Mouse (Mus musculus) liver, embryonic 14.5 days (tissue): ENCODE results near the gene Galr2. TPM values are rescaled to one million over a fixed set of nuclear protein-coding genes. Genes with fewer than 3 reads are reported as not detected.

Experiments used
- ATAC-seq: fragments of 200-750 bp; cut with Nextera tagmentation; 2 replicates; pipeline ENCODE4 v1.8.0; 2017; ENCODE audit warnings: moderate number of reproducible peaks, mild to moderate bottlenecking, moderate library complexity; ENCODE audit not compliant: insufficient read depth
- DNase-seq, 3 experiments: peaks; one replicate each; pipeline ENCODE4 v3.0.0-alpha.2; 2012 to 2013; ENCODE audit warnings: low read depth in 3 of 3, low spot score in 3 of 3
- H3K27ac ChIP-seq: fragments of 300-500 bp; sonication (generic); 2 replicates; pipeline ENCODE4 v1.5.1; 2014; ENCODE audit warnings: moderate library complexity, mild to moderate bottlenecking, control low read depth, inconsistent platforms
- H3K27me3 ChIP-seq: fragments of 300-500 bp; sonication (generic); 2 replicates; pipeline ENCODE4 v1.6.1; 2014; ENCODE audit warnings: mild to moderate bottlenecking, low read length, moderate library complexity; ENCODE audit not compliant: control insufficient read depth, insufficient read depth
- H3K36me3 ChIP-seq: fragments of 300-500 bp; sonication (generic); replicated peaks from 2 replicates; pipeline ENCODE4 v1.6.1; 2014; ENCODE audit warnings: low read depth; ENCODE audit not compliant: control insufficient read depth, insufficient read depth
- H3K4me1 ChIP-seq, 2 experiments: fragments of 200-500 bp in 1 of 2; fragments of 300-500 bp in 1 of 2; sonication (generic) in 1 of 2; replicated peaks; 2 replicates each; pipeline ENCODE4 v1.6.1; 2012 to 2014; ENCODE audit warnings: antibody characterized with exemption in 1 of 2, inconsistent platforms in 1 of 2, low read length in 1 of 2; ENCODE audit not compliant: control insufficient read depth in 2 of 2, insufficient read depth in 2 of 2
- H3K4me2 ChIP-seq: fragments of 300-500 bp; sonication (generic); 2 replicates; pipeline ENCODE4 v1.6.1; 2014; ENCODE audit warnings: low read depth, mild to moderate bottlenecking, control low read depth, moderate library complexity
- H3K4me3 ChIP-seq, 2 experiments: fragments of 200-500 bp in 1 of 2; fragments of 300-500 bp in 1 of 2; sonication (generic) in 1 of 2; 2 replicates each; pipeline ENCODE4 v1.5.1; 2012 to 2014; ENCODE audit warnings: low read depth in 2 of 2, low read length in 2 of 2, mild to moderate bottlenecking in 2 of 2, control low read depth in 1 of 2, inconsistent platforms in 1 of 2, moderate library complexity in 1 of 2; ENCODE audit not compliant: insufficient read depth in 1 of 2
- H3K9ac ChIP-seq: fragments of 300-500 bp; sonication (generic); replicated peaks from 2 replicates; pipeline ENCODE4 v1.6.1; 2014; ENCODE audit warnings: mild to moderate bottlenecking, control low read depth, moderate library complexity
- H3K9me3 ChIP-seq: fragments of 300-500 bp; sonication (generic); 2 replicates; pipeline ENCODE4 v1.6.1; 2016; ENCODE audit warnings: low read length, mixed read lengths; ENCODE audit not compliant: control insufficient read depth
- CTCF ChIP-seq: IDR thresholded peaks from 2 replicates; pipeline ENCODE4 v1.5.1; 2016; ENCODE audit warnings: antibody characterized with exemption, low read depth, control low read depth
- EP300 ChIP-seq: IDR thresholded peaks from 2 replicates; pipeline ENCODE4 v1.6.1; 2016; ENCODE audit warnings: antibody characterized with exemption, low read depth
- WGBS: fragments of 180-500 bp; shearing (Covaris S2); extraction: QIAGEN DNeasy Blood & Tissue Kit; methylation state at CpG from one replicate; pipeline ENCODE4 v1.1.7; 2014; ENCODE audit not compliant: insufficient replicate concordance; 5-methylcytosine and 5-hydroxymethylcytosine counted together
- polyA plus RNA-seq, 2 experiments: library from polyadenylated mRNA; depleted of rRNA in 1 of 2; stranded (reverse) in 1 of 2; unstranded in 1 of 2; fragments of >200 nt; fragmentation: Nextera tagmentation in 1 of 2; extraction: Ambion mirVana in 1 of 2; gene quantifications; 2 replicates each; pipeline versions ENCODE4 v1.2.1 to v1.2.3; 2012 to 2014

Galr2 gene
- polyA plus RNA-seq, 2 experiments, result 0.02 TPM; not detected in 1

DNA sequence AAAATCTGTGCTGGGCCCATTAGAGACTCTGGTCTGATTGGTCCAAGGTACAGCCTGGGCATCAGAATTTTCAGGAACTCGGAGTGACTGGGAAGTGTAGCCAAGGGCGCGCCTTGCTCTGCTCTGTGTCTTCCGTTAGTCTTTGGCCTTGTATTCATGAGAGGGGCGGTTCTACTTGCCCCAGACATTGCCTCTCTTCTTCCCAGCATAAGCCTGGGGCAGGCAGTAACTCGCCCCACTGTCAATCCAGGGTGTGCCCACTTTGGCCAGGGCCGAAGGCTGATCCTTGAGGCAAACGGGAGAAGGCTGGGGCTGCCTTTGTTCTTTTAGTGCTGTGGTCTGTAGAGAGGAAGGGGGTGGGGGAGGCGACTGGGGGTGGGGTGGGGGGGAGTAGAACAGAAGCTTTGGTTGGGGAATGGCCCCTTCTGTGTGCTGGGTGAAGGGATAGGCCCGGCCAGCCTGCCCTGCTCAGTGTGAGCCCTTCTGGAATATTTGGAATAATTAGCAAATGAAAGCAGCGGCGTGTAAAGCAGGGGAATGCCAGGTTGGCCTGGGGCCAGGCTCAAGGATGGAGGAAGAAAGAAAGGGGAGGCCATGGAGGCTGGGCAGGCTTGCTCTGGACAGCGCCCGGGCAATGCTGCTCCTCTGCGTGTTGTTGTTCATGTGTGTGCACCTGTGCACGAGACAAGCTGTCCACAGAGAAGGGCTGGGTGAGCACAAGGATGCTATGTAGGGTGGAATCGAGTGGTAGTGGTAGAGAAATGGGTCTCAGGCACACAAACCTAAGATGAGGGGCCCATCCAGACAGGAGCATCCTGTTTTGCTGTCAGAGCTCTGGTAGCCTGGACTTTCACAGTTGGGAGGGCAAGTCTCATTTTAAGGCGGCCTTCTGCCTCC lies 48.8 kb downstream of the Galr2 start:
- ATAC-seq (no peak), DNase-seq (no peak)
- Histone ChIP-seq H3K36me3 (no peaks in the 10 kb centered on the region), H3K27ac (no peak overlapping the region), H3K27me3 (peaks cover 16% of the 10 kb centered on the region), H3K4me3 (no peak overlapping the region), H3K4me1 (no peaks in the 10 kb centered on the region), H3K4me2 (no peak overlapping the region), H3K9me3 (no peaks in the 10 kb centered on the region), H3K9ac (no peak overlapping the region)
- WGBS, result 59% methylated on average over 18 of the region's 18 CpGs
- no peak for TF ChIP-seq CTCF
- TF ChIP-seq EP300, result no peak

- H3K4me2 ChIP-seq, result no peak overlapping the region
- no peaks in the 10 kb centered on the region for H3K4me1 ChIP-seq
- no peak overlapping the region for H3K4me3 ChIP-seq
- H3K36me3 ChIP-seq, result no peaks in the 10 kb centered on the region
- no peak overlapping the region for H3K27ac ChIP-seq
- no peak overlapping the region for H3K9ac ChIP-seq
- ATAC-seq, result no peak
- H3K9me3 ChIP-seq, result no peaks in the 10 kb centered on the region
- 59% methylated on average over 7 of the region's 7 CpGs for WGBS
- TF ChIP-seq CTCF (no peak), EP300 (no peak)
- no peak for DNase-seq
- H3K27me3 ChIP-seq, result peaks cover 22% of the 10 kb centered on the region
Observed at GRCm38 (mm10) chr11:116330211-116330518, 49.4 kb downstream of the Galr2 start.

- Histone ChIP-seq H3K4me3 (no peak overlapping the region), H3K4me1 (no peaks in the 10 kb centered on the region), H3K4me2 (no peak overlapping the region), H3K27me3 (peaks cover 36% of the 10 kb centered on the region), H3K9ac (no peak overlapping the region), H3K9me3 (no peaks in the 10 kb centered on the region), H3K36me3 (no peaks in the 10 kb centered on the region), H3K27ac (no peak overlapping the region)
- no peak for TF ChIP-seq CTCF
- TF ChIP-seq EP300, result no peak
- 56% methylated on average over 19 of the region's 19 CpGs for WGBS
- ATAC-seq (0 out of 2 replicates have a peak, but pooled peaks have one; percentile 31), DNase-seq (no peak)
Observed at GRCm38 (mm10) chr11:116332232-116332982, 51.7 kb downstream of the Galr2 start.

GRCm38 (mm10) chr11:116332983-116333270 lies 52.2 kb downstream of the Galr2 start:
- H3K9ac ChIP-seq, result no peak overlapping the region
- 50% methylated on average over 3 of the region's 3 CpGs for WGBS
- H3K9me3 ChIP-seq, result no peaks in the 10 kb centered on the region
- no peak overlapping the region; a peak in 1 of 4 replicates for H3K4me3 ChIP-seq
- DNase-seq, result no peak
- peaks cover 36% of the 10 kb centered on the region for H3K27me3 ChIP-seq
- H3K4me1 ChIP-seq, result no peaks in the 10 kb centered on the region
- ATAC-seq, result no peak
- H3K36me3 ChIP-seq, result no peaks in the 10 kb centered on the region
- no peak overlapping the region for H3K27ac ChIP-seq
- peak overlapping the region; percentile 96 for H3K4me2 ChIP-seq
- TF ChIP-seq EP300 (no peak), CTCF (no peak)

Other genes with a start within 250 kb of the Galr2 start
- gene Unc13d, start 203.0 kb upstream of the Galr2 start, polyA plus RNA-seq (2012; rRNA removed), result 18.7 and 19.6 TPM in 2 replicates
- 14.9 and 16.8 TPM in 2 replicates for gene Unc13d, start 203.0 kb upstream of the Galr2 start, polyA plus RNA-seq (2014; fragmentation: Nextera tagmentation; extraction: Ambion mirVana)
- 46.2 and 57.4 TPM in 2 replicates for gene Wbp2, start 193.9 kb upstream of the Galr2 start, polyA plus RNA-seq (2012; rRNA removed)
- 74.5 and 87.6 TPM in 2 replicates for gene Wbp2, start 193.9 kb upstream of the Galr2 start, polyA plus RNA-seq (2014; fragmentation: Nextera tagmentation; extraction: Ambion mirVana)
- 1.8 and 2.0 TPM in 2 replicates for gene Trim47, start 153.7 kb upstream of the Galr2 start, polyA plus RNA-seq (2012; rRNA removed)
- gene Trim47, start 153.7 kb upstream of the Galr2 start, polyA plus RNA-seq (2014; fragmentation: Nextera tagmentation; extraction: Ambion mirVana), result 2.2 and 3.2 TPM in 2 replicates
- 1.4 and 1.5 TPM in 2 replicates for gene Trim65, start 149.8 kb upstream of the Galr2 start, polyA plus RNA-seq (2012; rRNA removed)
- 0.83 and 0.97 TPM in 2 replicates for gene Trim65, start 149.8 kb upstream of the Galr2 start, polyA plus RNA-seq (2014; fragmentation: Nextera tagmentation; extraction: Ambion mirVana)
- 17.5 and 24.8 TPM in 2 replicates for gene Mrpl38, start 142.1 kb upstream of the Galr2 start, polyA plus RNA-seq (2012; rRNA removed)
- 39.5 and 49.2 TPM in 2 replicates for gene Mrpl38, start 142.1 kb upstream of the Galr2 start, polyA plus RNA-seq (2014; fragmentation: Nextera tagmentation; extraction: Ambion mirVana)
- gene Fbf1, start 112.8 kb upstream of the Galr2 start, polyA plus RNA-seq (2012; rRNA removed), result 5.8 and 8.7 TPM in 2 replicates
- gene Fbf1, start 112.8 kb upstream of the Galr2 start, polyA plus RNA-seq (2014; fragmentation: Nextera tagmentation; extraction: Ambion mirVana), result 3.1 and 3.5 TPM in 2 replicates
- gene Ten1, start 82.1 kb upstream of the Galr2 start, polyA plus RNA-seq (2012; rRNA removed), result 17.7 and 19.6 TPM in 2 replicates
- 27.3 and 29.3 TPM in 2 replicates for gene Ten1, start 82.1 kb upstream of the Galr2 start, polyA plus RNA-seq (2014; fragmentation: Nextera tagmentation; extraction: Ambion mirVana)
- gene Acox1, start 81.9 kb upstream of the Galr2 start, polyA plus RNA-seq (2012; rRNA removed), result 12.3 and 14.8 TPM in 2 replicates
- gene Acox1, start 81.9 kb upstream of the Galr2 start, polyA plus RNA-seq (2014; fragmentation: Nextera tagmentation; extraction: Ambion mirVana), result 16.6 and 18.6 TPM in 2 replicates
- gene Evpl, start 42.9 kb upstream of the Galr2 start, polyA plus RNA-seq (2012; rRNA removed), result 0.03 and 0.09 TPM in 2 replicates
- 0.04 and 0.13 TPM in 2 replicates for gene Evpl, start 42.9 kb upstream of the Galr2 start, polyA plus RNA-seq (2014; fragmentation: Nextera tagmentation; extraction: Ambion mirVana)
- gene Srp68, start 6.7 kb upstream of the Galr2 start, polyA plus RNA-seq (2012; rRNA removed), result 31.9 and 37.6 TPM in 2 replicates
- 28.8 and 33.8 TPM in 2 replicates for gene Srp68, start 6.7 kb upstream of the Galr2 start, polyA plus RNA-seq (2014; fragmentation: Nextera tagmentation; extraction: Ambion mirVana)
- gene Exoc7, start 26.3 kb downstream of the Galr2 start, polyA plus RNA-seq (2012; rRNA removed), result 7.1 and 8.8 TPM in 2 replicates
- gene Exoc7, start 26.3 kb downstream of the Galr2 start, polyA plus RNA-seq (2014; fragmentation: Nextera tagmentation; extraction: Ambion mirVana), result 14.9 and 16.7 TPM in 2 replicates
- 1.2 and 1.4 TPM in 2 replicates for gene Foxj1, start 54.5 kb downstream of the Galr2 start, polyA plus RNA-seq (2012; rRNA removed)
- 0.76 and 0.80 TPM in 2 replicates for gene Foxj1, start 54.5 kb downstream of the Galr2 start, polyA plus RNA-seq (2014; fragmentation: Nextera tagmentation; extraction: Ambion mirVana)
- 0.57 and 0.75 TPM in 2 replicates for gene Rnf157, start 132.1 kb downstream of the Galr2 start, polyA plus RNA-seq (2012; rRNA removed)
- gene Rnf157, start 132.1 kb downstream of the Galr2 start, polyA plus RNA-seq (2014; fragmentation: Nextera tagmentation; extraction: Ambion mirVana), result 0.66 and 1.2 TPM in 2 replicates
- gene Ubald2, start 153.2 kb downstream of the Galr2 start, polyA plus RNA-seq (2012; rRNA removed), result 58.9 and 70.9 TPM in 2 replicates
- 50.3 and 55.4 TPM in 2 replicates for gene Ubald2, start 153.2 kb downstream of the Galr2 start, polyA plus RNA-seq (2014; fragmentation: Nextera tagmentation; extraction: Ambion mirVana)
- 0.01 and 0.02 TPM in 2 replicates for gene Qrich2, start 185.3 kb downstream of the Galr2 start, polyA plus RNA-seq (2012; rRNA removed)
- 0.08 TPM in 1 of 2 replicates, not detected in the other for gene Qrich2, start 185.3 kb downstream of the Galr2 start, polyA plus RNA-seq (2014; fragmentation: Nextera tagmentation; extraction: Ambion mirVana)
- gene Prpsap1, start 213.3 kb downstream of the Galr2 start, polyA plus RNA-seq (2012; rRNA removed), result 19.2 and 22.2 TPM in 2 replicates
- 38.4 and 40.4 TPM in 2 replicates for gene Prpsap1, start 213.3 kb downstream of the Galr2 start, polyA plus RNA-seq (2014; fragmentation: Nextera tagmentation; extraction: Ambion mirVana)
- gene Sphk1, start 250.0 kb downstream of the Galr2 start, polyA plus RNA-seq (2012; rRNA removed), result 23.0 and 24.1 TPM in 2 replicates
- 26.8 and 32.2 TPM in 2 replicates for gene Sphk1, start 250.0 kb downstream of the Galr2 start, polyA plus RNA-seq (2014; fragmentation: Nextera tagmentation; extraction: Ambion mirVana)